Mouse (Mus musculus): ENCODE results near the gene Ulk1. TPM values are rescaled to one million over a fixed set of nuclear protein-coding genes. Genes with fewer than 3 reads are reported as not detected.

Ulk1 gene
- 59.0 and 66.0 TPM in 2 replicates for polyA plus RNA-seq (2014; fragmentation: Nextera tagmentation; extraction: Ambion mirVana)

GRCm38 (mm10) chr5:110809667-110810325 lies at the start of gene Ulk1:
Gene Ulk1 (minus strand): TSS chr5:110810097.
- no peaks in the 10 kb centered on the region for H3K27me3 ChIP-seq (ENCODE audit: control insufficient read depth, insufficient read depth, low read length)
- peak within 1 kb of the TSS; percentile 84 for H3K4me3 ChIP-seq (replicated peaks; ENCODE audit: low read depth, low read length)
- peak within 1 kb of the TSS; percentile 98 for H3K4me2 ChIP-seq (ENCODE audit: low read length)
- H3K9ac ChIP-seq (replicated peaks; ENCODE audit: low read length), result peak within 1 kb of the TSS; percentile 99
- H3K9me3 ChIP-seq (ENCODE audit: control insufficient read depth, low read length), result no peaks in the 10 kb centered on the region
- H3K36me3 ChIP-seq (ENCODE audit: control insufficient read depth, insufficient read depth, low read length), result peaks cover 22% of the 10 kb centered on the region; the same call in 1 of the 2 replicates
- WGBS, result under 1% methylated on average over 77 of the region's 80 CpGs
- ATAC-seq (ENCODE audit: low FRiP score, low TSS enrichment) (peak; percentile 97), DNase-seq (peak; percentile 99)
- peak within 1 kb of the TSS; percentile 89 for H3K27ac ChIP-seq (replicated peaks; ENCODE audit: low read depth, low read length)
- peaks cover 30% of the 10 kb centered on the region for H3K4me1 ChIP-seq (ENCODE audit: control insufficient read depth, insufficient read depth, low read length)

- no peaks in the 10 kb centered on the region for H3K9me3 ChIP-seq (ENCODE audit: control insufficient read depth, low read length)
- ATAC-seq (ENCODE audit: low FRiP score, low TSS enrichment), result no peak
- peak overlapping the region; percentile 52; the same call in 1 of the 2 replicates for H3K27ac ChIP-seq (replicated peaks; ENCODE audit: low read depth, low read length)
- 0 out of 2 replicates have a peak overlapping the region, but pooled peaks have one; percentile 6 for H3K9ac ChIP-seq (replicated peaks; ENCODE audit: low read length)
- WGBS, result 64% methylated on average over 13 of the region's 13 CpGs
- peak overlapping the region; percentile 21; the same call in 1 of the 2 replicates for H3K4me2 ChIP-seq (ENCODE audit: low read length)
- peak; percentile 53 for DNase-seq
- no peaks in the 10 kb centered on the region for H3K27me3 ChIP-seq (ENCODE audit: control insufficient read depth, insufficient read depth, low read length)
- no peak overlapping the region for H3K4me3 ChIP-seq (replicated peaks; ENCODE audit: low read depth, low read length)
- no peaks in the 10 kb centered on the region for H3K4me1 ChIP-seq (ENCODE audit: control insufficient read depth, insufficient read depth, low read length)
- no peaks in the 10 kb centered on the region for H3K36me3 ChIP-seq (ENCODE audit: control insufficient read depth, insufficient read depth, low read length)
Observed at GRCm38 (mm10) chr5:110859013-110859650, 49.2 kb upstream of the Ulk1 start.

- ATAC-seq (ENCODE audit: low FRiP score, low TSS enrichment), result no peak
- H3K27me3 ChIP-seq (ENCODE audit: control insufficient read depth, insufficient read depth, low read length), result no peaks in the 10 kb centered on the region
- H3K9ac ChIP-seq (replicated peaks; ENCODE audit: low read length), result no peak overlapping the region
- H3K4me1 ChIP-seq (ENCODE audit: control insufficient read depth, insufficient read depth, low read length), result no peaks in the 10 kb centered on the region
- no peak overlapping the region for H3K4me2 ChIP-seq (ENCODE audit: low read length)
- WGBS, result 91% methylated on average over 5 of the region's 5 CpGs
- no peak overlapping the region for H3K27ac ChIP-seq (replicated peaks; ENCODE audit: low read depth, low read length)
- H3K9me3 ChIP-seq (ENCODE audit: control insufficient read depth, low read length), result no peaks in the 10 kb centered on the region
- DNase-seq, result no peak
- H3K36me3 ChIP-seq (ENCODE audit: control insufficient read depth, insufficient read depth, low read length), result no peaks in the 10 kb centered on the region
- no peak overlapping the region for H3K4me3 ChIP-seq (replicated peaks; ENCODE audit: low read depth, low read length)
Observed at GRCm38 (mm10) chr5:110857091-110857490, 47.2 kb upstream of the Ulk1 start.

DNA sequence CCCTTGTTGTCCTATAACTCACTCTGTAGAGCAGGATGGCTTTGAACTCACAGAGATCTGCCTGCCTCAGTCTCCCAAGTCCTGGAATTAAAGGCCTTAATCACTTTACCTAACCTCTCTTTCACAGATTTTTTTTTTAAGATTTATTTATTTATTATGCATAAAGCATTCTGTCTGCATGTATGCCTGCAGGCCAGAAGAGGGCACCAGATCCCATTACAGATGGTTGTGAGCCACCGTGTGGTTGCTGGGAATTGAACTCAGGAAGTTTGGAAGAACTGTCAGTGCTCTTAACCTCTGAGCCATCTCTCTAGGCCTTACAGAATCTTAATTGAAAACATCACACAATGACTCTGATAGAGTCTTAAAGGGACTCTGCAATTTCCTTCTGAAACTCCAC lies 43.1 kb upstream of the Ulk1 start:
- H3K27me3 ChIP-seq (ENCODE audit: control insufficient read depth, insufficient read depth, low read length), result no peaks in the 10 kb centered on the region
- H3K9me3 ChIP-seq (ENCODE audit: control insufficient read depth, low read length), result no peaks in the 10 kb centered on the region
- no peak for DNase-seq
- H3K36me3 ChIP-seq (ENCODE audit: control insufficient read depth, insufficient read depth, low read length), result 0 out of 2 replicates have a peak, but pooled peaks cover 2% of the 10 kb centered on the region
- H3K9ac ChIP-seq (replicated peaks; ENCODE audit: low read length), result no peak overlapping the region
- H3K4me3 ChIP-seq (replicated peaks; ENCODE audit: low read depth, low read length), result no peak overlapping the region
- H3K4me2 ChIP-seq (ENCODE audit: low read length), result no peak overlapping the region
- ATAC-seq (ENCODE audit: low FRiP score, low TSS enrichment), result no peak
- no peak overlapping the region for H3K27ac ChIP-seq (replicated peaks; ENCODE audit: low read depth, low read length)
- 94% methylated on average over 1 of the region's 1 CpGs for WGBS
- H3K4me1 ChIP-seq (ENCODE audit: control insufficient read depth, insufficient read depth, low read length), result no peaks in the 10 kb centered on the region

DNA sequence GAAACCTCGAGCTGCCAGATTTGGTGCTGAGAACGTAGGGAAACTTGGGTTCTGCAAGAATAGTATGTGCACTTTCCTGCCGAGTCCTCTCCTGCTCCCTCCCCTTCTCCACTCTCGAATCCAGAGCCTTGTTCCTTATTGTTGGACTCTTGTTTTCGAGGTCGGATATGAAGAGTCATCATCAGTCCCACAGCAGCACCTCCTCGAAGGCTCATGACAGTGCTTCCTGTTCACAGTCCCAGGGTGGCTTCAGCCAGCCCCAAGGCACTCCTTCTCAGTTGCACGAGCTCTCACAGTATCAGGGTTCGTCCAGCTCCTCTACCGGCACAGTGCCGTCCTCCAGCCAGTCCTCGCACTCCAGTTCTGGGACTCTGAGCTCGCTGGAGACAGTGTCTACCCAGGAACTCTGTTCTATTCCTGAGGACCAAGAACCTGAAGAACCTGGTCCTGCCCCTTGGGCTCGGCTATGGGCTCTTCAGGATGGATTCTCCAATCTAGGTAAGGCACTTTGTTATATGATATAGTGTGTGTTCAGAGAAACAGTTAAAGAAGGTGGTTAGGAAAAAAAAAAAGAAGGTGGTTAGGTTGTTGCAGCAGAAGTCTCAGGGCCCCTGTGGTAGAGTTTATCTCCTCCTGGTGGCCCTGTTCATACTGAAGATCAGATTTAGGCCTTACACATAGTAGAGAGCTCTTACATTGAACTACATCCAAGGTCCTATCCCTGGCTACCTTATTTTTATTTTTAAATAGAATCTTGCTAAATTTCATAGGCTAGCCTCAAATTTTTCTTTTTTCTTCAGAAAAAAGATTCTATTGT lies 31.4 kb upstream of the Ulk1 start:
- ATAC-seq (ENCODE audit: low FRiP score, low TSS enrichment), result no peak
- H3K9ac ChIP-seq (replicated peaks; ENCODE audit: low read length), result no peak overlapping the region

GRCm38 (mm10) chr5:110840465-110840864 lies 30.6 kb upstream of the Ulk1 start:
- Histone ChIP-seq H3K4me3 (replicated peaks; ENCODE audit: low read depth, low read length) (peak overlapping the region; percentile 71), H3K27me3 (ENCODE audit: control insufficient read depth, insufficient read depth, low read length) (no peaks in the 10 kb centered on the region), H3K9me3 (ENCODE audit: control insufficient read depth, low read length) (no peaks in the 10 kb centered on the region), H3K36me3 (ENCODE audit: control insufficient read depth, insufficient read depth, low read length) (no peaks in the 10 kb centered on the region), H3K9ac (replicated peaks; ENCODE audit: low read length) (no peak overlapping the region), H3K4me2 (ENCODE audit: low read length) (peak overlapping the region; percentile 66), H3K4me1 (ENCODE audit: control insufficient read depth, insufficient read depth, low read length) (peaks cover 4% of the 10 kb centered on the region; the same call in 1 of the 2 replicates), H3K27ac (replicated peaks; ENCODE audit: low read depth, low read length) (no peak overlapping the region)
- DNase-seq, result peak; percentile 18
- WGBS, result 4% methylated on average over 4 of the region's 4 CpGs
- no peak for ATAC-seq (ENCODE audit: low FRiP score, low TSS enrichment)

More for the DNA sequence above, 31.4 kb upstream of the Ulk1 start:
- Histone ChIP-seq H3K9me3 (ENCODE audit: control insufficient read depth, low read length) (no peaks in the 10 kb centered on the region), H3K36me3 (ENCODE audit: control insufficient read depth, insufficient read depth, low read length) (no peaks in the 10 kb centered on the region), H3K27ac (replicated peaks; ENCODE audit: low read depth, low read length) (no peak overlapping the region), H3K4me1 (ENCODE audit: control insufficient read depth, insufficient read depth, low read length) (peaks cover 4% of the 10 kb centered on the region; the same call in 1 of the 2 replicates), H3K4me3 (replicated peaks; ENCODE audit: low read depth, low read length) (no peak overlapping the region), H3K4me2 (ENCODE audit: low read length) (no peak overlapping the region), H3K27me3 (ENCODE audit: control insufficient read depth, insufficient read depth, low read length) (no peaks in the 10 kb centered on the region)
- WGBS, result 93% methylated on average over 14 of the region's 14 CpGs
- DNase-seq, result no peak

DNA sequence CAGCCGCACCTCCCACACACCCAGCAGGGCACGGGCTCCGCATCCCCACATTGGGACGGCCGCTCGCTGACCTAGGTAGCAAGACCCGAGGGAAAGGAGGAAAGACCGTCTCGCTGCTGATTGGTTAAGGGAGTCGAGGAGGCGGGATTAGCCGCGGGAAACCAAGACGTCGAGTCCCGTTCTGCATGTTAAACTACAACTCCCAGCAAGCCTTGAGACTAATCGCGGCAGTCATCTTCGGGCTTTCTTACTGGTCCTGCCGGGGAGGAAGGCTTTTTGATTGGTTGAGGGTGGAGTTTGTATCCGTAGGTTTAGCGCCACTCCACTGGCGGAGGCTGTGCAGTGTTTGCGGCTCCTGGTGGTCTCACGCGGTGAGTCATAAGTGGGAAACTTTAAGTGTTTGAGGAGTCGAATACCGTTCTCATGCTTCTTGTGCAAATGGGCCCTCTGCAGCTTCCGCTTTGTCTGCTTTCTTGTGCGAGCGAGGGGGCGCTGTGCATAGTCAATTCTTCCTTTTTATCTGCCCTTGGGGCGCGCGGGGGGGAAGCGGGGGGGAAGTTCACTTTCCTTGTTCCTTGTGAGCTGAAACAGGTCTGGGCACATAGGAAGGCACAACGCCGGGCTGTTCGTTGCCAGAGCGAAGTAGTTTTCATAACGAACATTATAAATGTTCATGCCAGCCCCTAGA lies 29.9 kb upstream of the Ulk1 start, which contains the start of the genes Hscb and Chek2:
Hscb (minus strand) TSS at position 100 of the 688 bp plus-strand sequence.
Chek2 (plus strand) TSS at position 302 of the 688 bp plus-strand sequence.
- Histone ChIP-seq H3K9ac (replicated peaks; ENCODE audit: low read length) (peak within 1 kb of the TSS; percentile 65), H3K9me3 (ENCODE audit: control insufficient read depth, low read length) (no peaks in the 10 kb centered on the region), H3K4me2 (ENCODE audit: low read length) (peak within 1 kb of the TSS; percentile 71), H3K4me1 (ENCODE audit: control insufficient read depth, insufficient read depth, low read length) (peaks cover 4% of the 10 kb centered on the region; the same call in 1 of the 2 replicates), H3K4me3 (replicated peaks; ENCODE audit: low read depth, low read length) (peak within 1 kb of the TSS; percentile 71), H3K27me3 (ENCODE audit: control insufficient read depth, insufficient read depth, low read length) (no peaks in the 10 kb centered on the region), H3K27ac (replicated peaks; ENCODE audit: low read depth, low read length) (peak within 1 kb of the TSS; percentile 72), H3K36me3 (ENCODE audit: control insufficient read depth, insufficient read depth, low read length) (no peaks in the 10 kb centered on the region)
- peak; percentile 97 for ATAC-seq (ENCODE audit: low FRiP score, low TSS enrichment)
- WGBS, result under 1% methylated on average over 41 of the region's 41 CpGs
- DNase-seq, result peak; percentile 98

Data from midbrain, embryonic 14.5 days (tissue).